Mouse (Mus musculus): ENCODE results near the gene Tmem174. TPM values are rescaled to one million over a fixed set of nuclear protein-coding genes. Genes with fewer than 3 reads are reported as not detected.

Gene Tmem174
- polyA plus RNA-seq, 1 experiment from 2014 or later, result 0.12 TPM

- no peaks in the 10 kb centered on the region for H3K27me3 ChIP-seq
- no peak overlapping the region for H3K4me3 ChIP-seq (replicated peaks)
- no peak overlapping the region for H3K27ac ChIP-seq (replicated peaks)
- H3K36me3 ChIP-seq, result no peaks in the 10 kb centered on the region
- ATAC-seq (ENCODE audit: insufficient number of reproducible peaks, low FRiP score, low TSS enrichment, low read depth), result no peak
- H3K4me2 ChIP-seq (replicated peaks), result no peak overlapping the region
- H3K9ac ChIP-seq, result no peak overlapping the region
- no peaks in the 10 kb centered on the region for H3K9me3 ChIP-seq (replicated peaks)
- peaks cover 21% of the 10 kb centered on the region for H3K4me1 ChIP-seq
- 68% methylated on average over 16 of the region's 16 CpGs for WGBS
These were observed 18.8 kb upstream of the Tmem174 start for GRCm38 (mm10) chr13:98656034-98656471.

DNA sequence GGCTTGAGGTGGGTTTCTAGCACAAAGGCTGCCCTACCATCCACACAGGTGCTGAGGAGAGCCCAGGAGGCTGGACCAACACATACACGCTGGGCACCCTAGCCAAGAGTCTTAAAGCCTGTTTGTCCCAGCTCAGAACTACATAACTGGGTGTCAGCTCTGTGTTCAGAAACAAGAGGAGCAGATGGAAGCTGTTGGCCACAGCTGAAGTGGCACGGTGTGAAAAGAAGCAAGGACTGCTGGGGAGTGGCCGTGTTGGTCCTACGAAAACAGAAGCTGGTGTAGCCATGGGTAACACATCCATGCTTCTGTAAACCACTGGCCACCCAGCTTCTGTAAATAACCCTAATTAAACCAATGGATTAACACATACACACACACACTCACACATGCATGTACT lies 18.1 kb upstream of the Tmem174 start:
- Histone ChIP-seq H3K9ac (no peak overlapping the region), H3K9me3 (replicated peaks) (no peaks in the 10 kb centered on the region), H3K4me3 (replicated peaks) (no peak overlapping the region), H3K36me3 (no peaks in the 10 kb centered on the region), H3K4me1 (peaks cover 21% of the 10 kb centered on the region), H3K27ac (replicated peaks) (peak overlapping the region; percentile 73; the same call in 1 of the 2 replicates), H3K4me2 (replicated peaks) (no peak overlapping the region), H3K27me3 (no peaks in the 10 kb centered on the region)
- 72% methylated on average over 4 of the region's 4 CpGs for WGBS
- ATAC-seq (ENCODE audit: insufficient number of reproducible peaks, low FRiP score, low TSS enrichment, low read depth), result no peak

- Histone ChIP-seq H3K4me1 (peaks cover 21% of the 10 kb centered on the region), H3K9me3 (replicated peaks) (no peaks in the 10 kb centered on the region), H3K4me3 (replicated peaks) (no peak overlapping the region), H3K27ac (replicated peaks) (peak overlapping the region; percentile 73), H3K36me3 (no peaks in the 10 kb centered on the region), H3K9ac (no peak overlapping the region), H3K27me3 (no peaks in the 10 kb centered on the region), H3K4me2 (replicated peaks) (no peak overlapping the region)
- peak; percentile 90 for ATAC-seq (ENCODE audit: insufficient number of reproducible peaks, low FRiP score, low TSS enrichment, low read depth)
- 42% methylated on average over 10 of the region's 10 CpGs for WGBS
These were observed 17.1 kb upstream of the Tmem174 start for GRCm38 (mm10) chr13:98654129-98654939.

- Histone ChIP-seq H3K4me3 (replicated peaks) (no peak overlapping the region), H3K4me1 (peaks cover 21% of the 10 kb centered on the region), H3K27me3 (no peaks in the 10 kb centered on the region), H3K4me2 (replicated peaks) (no peak overlapping the region), H3K36me3 (no peaks in the 10 kb centered on the region), H3K9me3 (replicated peaks) (no peaks in the 10 kb centered on the region), H3K27ac (replicated peaks) (no peak overlapping the region), H3K9ac (no peak overlapping the region)
- no peak for ATAC-seq (ENCODE audit: insufficient number of reproducible peaks, low FRiP score, low TSS enrichment, low read depth)
- WGBS, result 83% methylated on average over 2 of the region's 2 CpGs
These were observed 15.0 kb upstream of the Tmem174 start for GRCm38 (mm10) chr13:98652194-98652593.

GRCm38 (mm10) chr13:98651228-98651977 lies 14.2 kb upstream of the Tmem174 start:
- no peak overlapping the region for H3K27ac ChIP-seq (replicated peaks)
- no peaks in the 10 kb centered on the region for H3K36me3 ChIP-seq
- H3K4me1 ChIP-seq, result peaks cover 21% of the 10 kb centered on the region
- no peak for ATAC-seq (ENCODE audit: insufficient number of reproducible peaks, low FRiP score, low TSS enrichment, low read depth)
- no peak overlapping the region for H3K9ac ChIP-seq
- H3K4me2 ChIP-seq (replicated peaks), result no peak overlapping the region
- no peaks in the 10 kb centered on the region for H3K27me3 ChIP-seq
- H3K4me3 ChIP-seq (replicated peaks), result no peak overlapping the region
- WGBS, result 70% methylated on average over 17 of the region's 17 CpGs
- no peaks in the 10 kb centered on the region for H3K9me3 ChIP-seq (replicated peaks)

- H3K27me3 ChIP-seq, result no peaks in the 10 kb centered on the region
- WGBS, result 84% methylated on average over 22 of the region's 22 CpGs
- ATAC-seq (ENCODE audit: insufficient number of reproducible peaks, low FRiP score, low TSS enrichment, low read depth), result no peak
These were observed 10.8 kb upstream of the Tmem174 start for GRCm38 (mm10) chr13:98647775-98648568.

GRCm38 (mm10) chr13:98638507-98639166 lies 1.4 kb upstream of the Tmem174 start:
- WGBS, result 93% methylated on average over 5 of the region's 5 CpGs
- no peaks in the 10 kb centered on the region for H3K27me3 ChIP-seq
- no peak for ATAC-seq (ENCODE audit: insufficient number of reproducible peaks, low FRiP score, low TSS enrichment, low read depth)
- H3K36me3 ChIP-seq, result no peaks in the 10 kb centered on the region
- no peaks in the 10 kb centered on the region for H3K4me1 ChIP-seq
- no peak overlapping the region for H3K4me3 ChIP-seq (replicated peaks)
- H3K4me2 ChIP-seq (replicated peaks), result no peak overlapping the region
- H3K27ac ChIP-seq (replicated peaks), result no peak overlapping the region
- H3K9me3 ChIP-seq (replicated peaks), result no peaks in the 10 kb centered on the region
- no peak overlapping the region for H3K9ac ChIP-seq

More at GRCm38 (mm10) chr13:98647775-98648568, 10.8 kb upstream of the Tmem174 start:
- Histone ChIP-seq H3K9ac (no peak overlapping the region), H3K9me3 (replicated peaks) (no peaks in the 10 kb centered on the region), H3K4me1 (no peaks in the 10 kb centered on the region), H3K36me3 (no peaks in the 10 kb centered on the region), H3K4me3 (replicated peaks) (no peak overlapping the region), H3K27ac (replicated peaks) (no peak overlapping the region), H3K4me2 (replicated peaks) (no peak overlapping the region)

GRCm38 (mm10) chr13:98636571-98636970 lies 639 bp downstream of the Tmem174 start:
- no peak overlapping the region for H3K4me2 ChIP-seq (replicated peaks)
- 74% methylated on average over 18 of the region's 18 CpGs for WGBS
- no peaks in the 10 kb centered on the region for H3K36me3 ChIP-seq

DNA sequence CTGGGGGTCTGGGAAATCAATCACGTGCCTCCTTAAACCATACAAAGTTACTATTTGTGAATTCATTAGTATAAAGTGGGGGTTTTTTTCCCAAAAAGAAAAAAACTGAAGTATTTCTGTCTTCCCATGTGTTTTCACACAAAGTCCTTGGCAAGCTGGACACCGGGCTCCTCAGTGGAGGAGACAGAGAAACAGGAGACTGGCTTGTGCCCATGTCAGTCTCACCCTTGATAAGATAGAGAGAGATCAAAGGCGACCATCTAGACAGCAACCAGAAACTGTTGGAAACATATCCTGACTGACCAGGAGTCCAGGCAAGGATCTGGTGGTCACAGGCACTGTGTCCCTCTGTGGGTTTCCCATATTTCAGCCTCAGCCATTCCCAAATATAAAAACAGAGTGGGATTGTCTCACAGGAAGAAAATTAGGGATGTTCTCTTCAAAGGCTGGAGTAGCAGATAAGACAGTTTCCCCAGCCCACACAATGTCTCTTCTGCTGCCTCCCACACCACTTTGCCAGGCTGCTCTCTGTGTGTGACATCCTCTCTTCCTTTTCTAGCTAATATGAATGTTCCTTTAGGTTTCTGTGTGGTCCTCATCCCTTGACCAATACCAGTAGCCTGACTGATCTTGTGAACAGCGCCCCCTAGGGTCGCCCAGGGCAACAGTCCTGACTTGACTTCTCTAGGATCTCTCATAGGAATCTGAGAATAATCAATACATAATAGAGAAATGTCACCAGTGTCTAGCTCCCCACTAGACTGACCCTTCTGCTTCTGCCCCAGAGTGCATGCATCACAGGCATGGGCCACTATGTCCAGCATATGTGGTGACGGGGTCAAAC lies 3.3 kb downstream of the Tmem174 start:
- ATAC-seq (ENCODE audit: insufficient number of reproducible peaks, low FRiP score, low TSS enrichment, low read depth), result no peak
- Histone ChIP-seq H3K4me2 (replicated peaks) (no peak overlapping the region), H3K4me3 (replicated peaks) (no peak overlapping the region), H3K36me3 (no peaks in the 10 kb centered on the region), H3K27ac (replicated peaks) (no peak overlapping the region), H3K4me1 (0 out of 2 replicates have a peak, but pooled peaks cover 4% of the 10 kb centered on the region), H3K27me3 (no peaks in the 10 kb centered on the region), H3K9ac (no peak overlapping the region), H3K9me3 (replicated peaks) (no peaks in the 10 kb centered on the region)
- 58% methylated on average over 6 of the region's 6 CpGs for WGBS

More at GRCm38 (mm10) chr13:98636571-98636970, 639 bp downstream of the Tmem174 start:
- Histone ChIP-seq H3K27ac (replicated peaks) (no peak overlapping the region), H3K9ac (no peak overlapping the region), H3K4me1 (no peaks in the 10 kb centered on the region), H3K4me3 (replicated peaks) (no peak overlapping the region), H3K9me3 (replicated peaks) (no peaks in the 10 kb centered on the region), H3K27me3 (no peaks in the 10 kb centered on the region)
- ATAC-seq (ENCODE audit: insufficient number of reproducible peaks, low FRiP score, low TSS enrichment, low read depth), result no peak

Measured in embryonic facial prominence, embryonic 15.5 days (tissue).